Mouse (Mus musculus) 416B (cell line): Measurements from ENCODE around the gene Crispld2.

ENCODE experiments used
- DNase-seq: peaks from one replicate; pipeline ENCODE4 v3.0.0; 2011; ENCODE audit warnings: low read depth

Gene Crispld2

DNA sequence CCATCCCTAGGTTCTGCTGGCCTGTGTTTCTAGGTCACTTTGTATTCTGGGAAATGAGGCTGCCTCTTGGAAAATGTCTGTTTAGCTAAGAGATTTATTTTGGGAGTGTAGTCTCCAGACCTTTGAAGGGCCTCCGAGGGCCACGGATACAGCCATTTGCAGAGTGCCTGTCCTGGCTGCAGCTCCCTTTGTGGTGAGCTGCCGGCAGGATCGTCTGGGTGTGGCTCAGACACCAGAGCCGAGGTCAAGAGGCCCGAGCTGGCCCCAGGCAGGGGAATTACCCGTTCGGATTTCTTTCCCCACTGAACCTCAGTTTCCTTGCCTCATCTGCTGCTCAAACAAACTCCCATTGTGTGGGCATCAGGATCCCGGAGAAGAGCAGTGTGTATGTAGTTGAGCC is 43.9 kb downstream of the Crispld2 start:
- DNase-seq, result no peak

DNA sequence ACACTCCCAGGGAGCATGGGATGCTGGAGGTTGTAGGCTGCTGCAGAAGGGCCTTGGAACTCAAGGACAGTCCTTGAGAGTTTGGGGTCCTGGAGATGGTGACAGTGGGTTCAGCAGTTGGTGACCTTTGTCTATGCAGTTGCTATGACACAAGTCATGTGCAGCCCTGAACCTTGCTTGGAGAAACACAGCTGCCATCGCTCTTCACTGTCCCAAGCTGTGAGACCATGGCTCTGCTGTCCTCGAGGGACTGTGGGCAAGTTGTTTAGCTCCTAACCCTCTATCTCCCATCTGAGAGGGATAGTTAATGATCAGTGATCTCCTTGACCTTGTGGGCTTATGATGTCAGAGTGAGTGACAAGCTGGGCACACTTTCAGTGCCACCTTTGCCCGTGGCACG is 44.3 kb downstream of the Crispld2 start:
- no peak for DNase-seq

DNA sequence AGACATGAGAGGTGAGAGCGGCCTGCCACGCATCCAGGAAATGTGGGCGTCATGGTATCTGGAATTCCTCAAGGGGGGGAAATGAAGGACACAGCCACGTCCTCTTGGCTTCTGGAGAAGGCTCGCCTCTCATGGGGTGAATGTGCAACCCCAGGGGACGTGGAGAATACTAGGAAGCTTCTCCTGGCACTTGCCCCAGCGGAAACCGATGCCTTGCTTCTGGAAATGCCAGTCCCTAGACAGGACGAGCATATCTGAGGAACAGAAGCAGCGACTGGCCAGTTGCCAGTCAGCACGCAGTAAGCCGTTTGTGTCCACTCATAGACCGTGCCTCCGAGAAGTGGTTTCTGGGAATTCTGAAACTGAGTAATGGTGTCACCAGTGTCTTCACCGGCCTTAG is 45.0 kb downstream of the Crispld2 start:
- DNase-seq, result no peak

DNA sequence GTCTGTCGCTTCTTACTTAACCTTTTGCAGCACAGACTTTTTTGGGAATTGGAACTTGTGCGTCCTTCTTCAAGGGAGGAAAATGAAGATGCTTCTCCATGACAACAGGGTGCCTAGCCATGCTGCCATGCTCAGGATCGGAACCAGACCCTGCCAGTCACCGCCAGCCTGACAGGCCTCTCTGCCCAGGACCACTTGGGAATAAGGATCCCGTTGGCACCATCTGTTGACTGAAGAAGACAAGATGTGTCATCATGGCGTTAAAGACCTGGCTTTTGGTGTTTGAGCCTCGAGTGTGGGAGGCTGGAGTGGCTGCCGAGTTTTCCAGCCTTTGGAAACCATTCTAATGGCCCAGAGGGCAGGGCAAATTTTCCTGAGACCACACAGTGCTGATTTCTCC is 45.4 kb downstream of the Crispld2 start:
- no peak for DNase-seq

DNA sequence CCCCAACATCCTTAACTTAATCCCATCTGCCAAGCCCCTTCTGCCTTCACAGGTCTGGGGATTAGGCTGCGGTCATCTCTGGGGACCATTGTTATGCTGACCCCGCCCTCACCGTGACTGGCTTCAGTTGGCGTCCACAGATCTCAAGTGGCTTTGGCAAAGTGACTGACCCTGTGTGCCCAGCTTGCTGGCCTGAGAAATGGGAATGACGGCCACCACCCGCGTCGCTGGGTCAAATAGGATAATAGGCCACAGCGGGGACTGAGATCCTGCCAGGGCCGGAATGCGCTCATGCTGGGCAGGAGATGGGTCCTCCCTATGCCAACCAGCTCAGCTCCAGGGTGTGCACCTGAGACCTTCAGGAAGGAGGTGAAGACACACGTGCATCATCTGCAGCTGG is 46.5 kb downstream of the Crispld2 start:
- no peak for DNase-seq

DNA sequence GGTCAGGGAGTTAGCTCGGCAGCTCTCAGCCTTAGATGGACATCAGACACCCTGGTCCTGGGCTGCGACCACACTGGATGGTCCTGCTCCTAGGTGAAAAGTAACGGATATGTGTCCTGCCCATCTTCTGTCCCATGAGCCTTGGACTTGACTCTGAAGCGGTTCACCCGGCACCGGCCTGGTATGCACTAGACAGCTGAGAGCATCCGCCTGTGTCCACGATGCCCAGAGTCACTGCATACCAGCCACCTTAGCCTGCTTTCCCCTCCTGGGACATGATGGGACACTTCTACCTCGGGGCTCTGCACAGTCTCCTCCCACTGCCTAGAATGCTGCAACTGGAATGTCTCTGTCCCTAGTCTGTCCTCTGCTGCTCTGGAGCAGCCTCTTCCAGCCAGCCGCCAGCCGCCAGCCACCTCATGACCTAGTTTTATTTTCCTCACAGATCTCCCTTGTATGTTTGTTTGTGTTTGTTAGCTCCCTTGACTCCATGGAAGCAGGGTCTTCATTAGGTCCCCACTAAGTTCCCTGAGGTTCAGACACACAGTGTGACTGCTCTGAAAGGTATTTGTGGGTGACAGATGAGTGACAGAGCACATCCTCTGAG is 47.2 kb downstream of the Crispld2 start:
- no peak for DNase-seq

DNA sequence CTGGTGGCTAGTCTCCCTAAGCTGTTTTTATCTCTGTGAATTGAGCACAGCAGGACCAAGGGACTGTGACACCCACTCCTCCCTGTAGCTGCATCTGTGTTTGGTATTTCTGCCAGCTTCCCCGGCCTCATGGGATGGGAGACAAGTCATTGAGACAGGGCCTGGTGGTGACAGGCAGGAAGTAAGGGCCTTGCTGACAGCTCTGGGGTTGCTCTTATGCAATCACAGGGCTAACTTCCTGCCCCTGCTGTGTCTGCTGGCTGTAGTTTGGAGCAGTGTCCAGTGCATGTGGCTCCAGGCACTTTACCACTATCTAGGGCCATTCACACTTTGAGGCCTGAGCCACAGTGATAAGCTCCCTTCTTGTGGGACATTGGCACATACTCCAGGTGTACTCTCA is 48.6 kb downstream of the Crispld2 start:
- DNase-seq, result peak; percentile 93

DNA sequence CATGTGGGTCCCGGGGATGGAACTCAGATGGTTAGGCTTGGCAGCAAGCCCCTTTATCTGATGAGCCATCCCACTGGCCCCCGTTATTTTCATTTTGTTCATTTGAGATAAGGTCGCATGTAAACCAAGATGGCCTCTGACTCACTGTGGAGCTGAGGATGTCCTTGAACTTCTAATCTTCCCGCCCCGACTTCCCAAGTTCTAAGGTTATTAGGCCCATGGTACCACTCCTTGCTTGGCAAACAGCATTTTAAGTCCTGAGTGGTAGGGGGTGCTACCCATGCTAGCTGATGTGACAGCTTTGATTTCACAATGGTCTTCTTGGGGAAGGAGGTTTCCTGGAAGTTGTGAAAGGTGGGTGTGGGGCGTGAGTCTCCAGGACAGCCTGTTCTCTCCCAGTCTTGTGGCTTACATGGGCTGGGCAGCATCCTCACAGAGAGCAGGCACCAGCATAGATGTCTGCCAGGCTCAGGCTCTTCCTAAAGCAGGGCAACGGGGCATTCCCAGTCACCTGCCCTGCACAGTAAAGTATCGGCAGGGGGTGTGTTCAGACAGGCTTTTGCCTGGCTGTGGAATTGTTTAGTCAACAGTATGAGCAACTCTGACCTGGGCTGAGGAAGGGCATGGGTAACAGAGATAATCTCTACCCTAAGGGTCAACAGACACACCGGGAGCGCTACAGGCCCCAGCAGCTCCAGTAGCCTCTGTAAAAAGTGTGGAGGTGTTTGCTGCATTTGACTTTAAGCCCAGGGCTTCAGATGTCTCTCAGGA is 50.5 kb downstream of the Crispld2 start:
- DNase-seq, result peak; percentile 40

DNA sequence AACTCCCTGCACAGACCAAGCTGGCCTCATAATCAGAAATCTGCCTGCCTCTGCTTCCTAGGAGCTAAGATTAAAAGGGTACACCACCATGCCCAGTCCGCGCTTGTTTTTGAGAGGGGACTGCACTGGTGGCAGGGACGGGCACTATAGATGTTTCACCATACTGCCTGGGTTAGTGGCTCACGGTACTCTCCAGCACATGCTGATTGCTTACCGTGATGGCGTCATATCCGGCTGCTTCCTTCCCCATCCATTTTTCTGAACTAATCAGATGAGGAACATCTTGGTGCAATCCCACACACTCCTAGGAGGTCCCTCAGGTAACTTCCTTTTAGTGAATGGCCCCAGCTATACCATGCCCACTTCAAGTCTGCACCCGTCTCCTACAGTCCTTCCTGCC is 52.7 kb downstream of the Crispld2 start:
- peak; percentile 33 for DNase-seq

DNA sequence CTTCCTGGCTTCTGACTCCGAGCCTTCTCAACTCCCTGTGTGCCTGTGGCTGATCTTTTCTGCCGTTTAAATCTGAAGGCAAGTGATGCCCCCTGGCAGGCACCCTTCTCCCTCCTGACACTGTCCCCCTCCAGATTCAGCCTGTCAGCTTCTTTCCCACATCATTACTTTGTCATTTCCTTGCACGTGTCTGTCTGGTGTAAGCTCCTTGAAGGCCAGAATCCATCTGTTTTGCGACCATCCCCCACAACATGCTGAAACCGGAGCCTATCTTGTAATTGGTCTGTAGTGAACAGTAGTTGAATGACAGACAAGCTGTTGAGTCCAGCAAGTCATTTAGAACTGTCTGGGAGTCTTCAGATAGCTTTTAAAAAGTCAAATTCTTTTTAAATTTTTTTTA is 53.2 kb downstream of the Crispld2 start:
- DNase-seq, result no peak

DNA sequence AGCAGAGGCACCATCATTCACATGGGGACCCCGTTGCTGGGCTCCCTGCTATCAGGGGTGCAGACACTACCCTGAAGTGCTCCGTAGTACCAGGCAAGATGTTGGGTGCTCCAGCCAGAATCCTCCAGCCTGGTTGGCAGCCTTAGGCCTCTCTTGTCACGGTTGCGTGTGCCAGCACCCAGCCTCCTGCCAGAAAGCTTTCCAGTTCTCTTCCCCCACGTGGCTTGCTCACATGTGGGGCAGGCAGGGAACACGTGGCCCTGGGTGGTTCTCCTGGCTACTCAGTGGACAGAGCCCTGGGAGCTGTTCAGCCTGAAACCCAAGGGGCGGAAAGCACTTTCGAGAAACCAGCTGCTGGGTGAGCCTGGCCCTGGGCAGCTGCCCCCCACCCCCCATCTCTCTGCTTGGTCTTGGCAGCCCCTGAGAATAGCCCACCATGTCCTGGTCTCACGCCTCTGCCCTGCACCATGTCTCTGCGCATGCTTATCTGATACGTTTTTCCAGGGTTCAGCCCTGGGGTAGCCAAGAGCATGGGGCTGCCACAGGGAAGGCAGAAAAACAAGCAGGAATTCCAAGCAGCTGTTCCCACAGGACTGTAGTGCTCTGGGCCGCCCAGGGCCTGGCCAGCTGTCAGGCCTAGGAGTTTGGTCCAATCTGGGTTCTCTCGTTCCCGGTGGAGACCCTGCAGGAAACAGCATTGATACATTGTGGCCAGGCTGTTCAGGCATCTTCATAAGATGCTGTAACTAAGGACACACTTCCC is 54.2 kb downstream of the Crispld2 start:
- DNase-seq, result no peak

DNA sequence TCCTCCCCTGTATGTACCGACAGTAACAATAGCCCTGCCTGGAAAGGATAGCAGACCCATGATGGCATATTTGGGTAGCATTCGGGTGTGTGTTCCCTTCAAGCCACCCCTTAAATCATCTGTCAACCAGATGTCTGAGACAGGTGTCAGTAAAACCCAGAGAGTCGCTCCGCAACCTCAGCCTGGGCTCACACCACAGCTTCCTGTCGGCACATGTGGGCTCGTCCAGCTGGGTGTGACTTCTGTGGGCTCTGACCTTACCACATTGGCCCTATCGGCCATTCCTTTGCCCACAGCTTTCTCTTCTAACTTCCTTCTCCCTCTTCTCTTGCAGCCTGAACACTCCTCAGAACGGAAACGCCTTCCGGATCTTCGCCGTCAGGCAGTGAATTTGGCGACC is 57.7 kb downstream of the Crispld2 start:
- DNase-seq, result peak; percentile 89

DNA sequence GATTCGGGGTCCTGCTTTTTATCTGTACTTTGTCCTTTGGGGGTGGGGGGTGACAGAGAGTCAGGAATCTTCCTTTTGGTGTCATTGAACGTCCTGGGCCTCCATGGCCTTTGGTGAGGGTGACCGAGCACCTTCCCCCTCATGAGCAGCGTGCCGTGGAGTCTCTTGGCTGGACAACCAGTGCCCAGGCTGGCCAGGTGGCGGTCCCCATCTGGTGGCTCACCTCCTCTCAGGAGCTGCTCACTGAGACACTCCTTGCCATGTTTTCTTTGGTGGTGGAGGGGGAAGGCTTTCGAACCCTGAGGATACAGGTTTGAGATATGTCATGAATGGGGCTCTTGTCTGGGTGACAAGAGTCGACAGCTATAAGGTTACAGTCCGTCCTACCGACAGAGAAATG is 58.1 kb downstream of the Crispld2 start:
- no peak for DNase-seq

DNA sequence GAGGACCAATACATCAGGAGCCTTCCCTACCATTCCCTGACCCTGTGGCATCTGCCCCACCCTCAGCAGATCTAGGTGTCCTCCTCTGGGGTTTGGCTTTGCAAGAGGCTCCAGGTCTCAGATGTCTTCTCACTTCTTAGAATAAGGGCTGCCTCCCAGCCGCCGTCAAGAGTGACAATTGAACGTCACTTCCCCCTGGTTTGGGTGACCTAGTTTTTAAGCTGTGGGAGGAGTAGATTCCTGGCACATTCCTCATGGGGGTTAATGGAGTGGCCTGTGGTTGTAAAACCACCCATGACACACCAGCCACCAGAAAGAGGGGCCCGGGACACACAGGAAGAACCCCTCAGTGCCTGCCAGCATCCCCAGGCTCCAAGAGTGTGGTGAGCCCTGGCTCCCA is 58.8 kb downstream of the Crispld2 start:
- DNase-seq, result no peak

DNA sequence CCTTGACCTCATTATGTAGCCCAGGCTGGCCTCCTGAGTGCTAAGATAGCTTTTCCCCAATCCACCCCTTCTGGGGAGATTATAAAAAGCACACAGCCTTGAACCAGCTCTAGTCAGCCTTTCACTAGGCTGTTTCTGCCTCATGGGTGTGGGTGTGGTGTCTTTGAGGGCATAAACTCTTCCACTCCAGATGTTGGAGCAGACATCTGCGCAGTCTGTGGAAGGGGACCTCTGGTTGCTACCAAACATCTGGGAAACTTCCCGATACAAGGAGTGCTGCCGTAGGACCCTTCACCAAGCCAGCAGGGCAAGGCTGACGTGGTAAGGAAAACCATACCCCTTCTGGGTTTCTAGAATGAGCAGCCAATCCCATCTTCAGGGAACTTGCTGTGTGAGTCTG is 59.7 kb downstream of the Crispld2 start:
- no peak for DNase-seq

DNA sequence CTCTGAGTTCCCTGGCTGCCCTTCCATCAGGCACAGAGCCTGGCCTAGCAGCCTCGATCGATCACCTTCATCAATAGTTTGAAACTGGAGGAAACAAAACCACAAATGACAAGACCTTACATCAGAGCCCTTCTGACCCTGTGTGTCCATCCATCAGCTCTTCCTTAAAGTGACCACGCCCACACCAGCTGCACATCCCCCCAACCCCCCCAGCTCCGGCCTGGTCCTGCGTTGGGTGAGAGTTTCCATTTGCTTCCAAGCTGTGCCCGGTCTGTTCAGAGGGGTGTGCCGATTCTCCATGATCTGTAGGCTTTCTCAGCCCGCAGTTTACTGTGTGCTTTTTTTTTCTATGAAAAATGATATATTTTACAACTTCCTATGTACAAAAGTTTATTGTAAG is 60.1 kb downstream of the Crispld2 start:
- no peak for DNase-seq

DNA sequence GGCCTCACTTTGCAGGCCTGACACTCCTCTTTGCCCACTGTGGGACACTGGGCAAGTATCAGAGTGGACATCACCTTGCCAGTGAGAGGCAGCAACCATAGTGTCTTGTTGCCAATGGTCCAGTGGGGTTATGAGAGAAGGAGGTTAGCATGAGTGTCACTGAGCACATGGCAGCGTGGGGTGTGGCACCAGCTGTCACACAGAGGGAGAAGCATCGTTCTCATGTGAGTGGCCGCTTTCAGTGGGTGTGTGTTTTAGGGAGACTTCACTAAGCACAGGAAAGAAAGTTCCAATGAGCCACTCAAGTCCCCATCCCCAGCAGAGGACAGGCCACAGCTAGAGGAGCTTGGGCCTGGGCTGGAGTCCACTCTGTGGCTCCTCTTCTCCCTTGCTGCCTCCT is 62.6 kb downstream of the Crispld2 start:
- no peak for DNase-seq

DNA sequence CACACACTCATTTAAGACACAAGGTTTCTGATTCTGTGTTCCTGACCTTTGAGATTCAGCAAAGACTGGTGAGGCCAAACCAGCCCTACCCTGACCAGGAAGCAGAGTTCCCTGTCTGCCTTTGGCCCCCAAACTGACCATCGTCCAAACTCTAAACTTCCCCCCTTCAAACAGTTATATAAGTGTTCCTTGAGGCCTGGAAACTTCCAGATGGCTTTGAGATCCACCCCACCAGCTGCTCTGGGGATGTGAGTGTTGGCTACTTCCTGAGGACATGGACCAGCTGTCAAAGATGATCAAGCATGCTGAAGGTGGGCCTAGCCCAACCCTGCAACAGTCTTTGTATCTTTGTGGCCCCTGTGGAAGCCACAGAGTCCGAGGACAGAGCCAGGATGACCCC is 64.8 kb downstream of the Crispld2 start:
- DNase-seq, result no peak

DNA sequence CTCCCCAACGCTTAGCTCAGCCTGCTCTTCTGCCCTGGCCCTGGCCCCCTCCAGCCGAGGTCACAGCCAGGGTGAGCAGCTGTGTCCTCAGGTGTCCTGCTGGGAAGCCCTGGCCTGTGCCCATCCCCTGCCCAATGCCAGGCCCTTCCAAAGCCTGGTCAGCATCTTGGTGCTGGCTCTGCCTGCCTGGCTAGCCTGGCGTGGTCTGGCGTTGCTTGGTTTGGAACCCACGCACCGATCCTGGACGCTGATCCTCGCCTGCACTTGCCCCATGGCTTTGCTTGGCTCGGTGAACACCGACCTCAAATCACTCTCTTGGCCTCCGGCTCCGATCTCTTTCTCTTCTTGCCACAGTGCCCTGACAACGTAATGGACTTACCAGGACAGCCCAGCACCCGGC is 70.5 kb downstream of the Crispld2 start:
- no peak for DNase-seq

DNA sequence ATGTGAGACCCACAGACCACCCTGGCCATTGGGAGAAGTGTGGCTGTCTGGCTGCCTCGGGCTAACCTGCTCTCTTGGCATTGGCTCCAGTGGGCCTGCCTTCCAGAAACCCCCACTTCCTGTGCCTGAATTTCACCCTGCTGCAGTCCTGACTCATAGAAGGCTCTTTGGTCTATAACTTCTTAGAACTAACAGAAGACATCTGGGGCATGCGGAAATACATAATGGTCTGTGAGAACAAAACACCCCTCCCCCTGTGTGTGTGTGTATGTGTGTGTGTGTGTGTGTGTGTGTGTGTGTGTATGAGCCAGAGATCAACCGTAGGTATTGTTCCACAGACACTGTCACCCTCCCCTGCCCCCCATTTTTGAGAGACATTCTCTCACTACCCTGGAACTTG is 71.1 kb downstream of the Crispld2 start:
- no peak for DNase-seq

DNA sequence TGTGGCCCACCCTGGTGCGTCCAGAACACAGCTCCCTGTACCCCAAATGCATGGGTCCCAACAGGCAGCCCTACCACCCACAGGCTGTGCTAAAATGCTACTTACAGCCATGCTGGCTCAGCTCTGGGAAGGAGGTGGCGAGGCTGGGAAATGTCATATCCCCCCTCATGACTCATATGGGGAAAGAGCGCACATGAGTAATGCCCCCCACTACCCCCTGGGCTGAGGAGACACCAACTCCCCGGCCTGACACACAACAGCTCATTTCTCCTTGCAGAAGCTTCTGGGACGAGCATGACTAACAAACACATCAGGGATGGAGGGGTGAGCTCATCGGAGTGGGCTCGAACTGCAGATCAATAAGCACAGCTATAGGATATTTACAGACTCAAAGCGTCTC is 73.4 kb downstream of the Crispld2 start:
- no peak for DNase-seq

DNA sequence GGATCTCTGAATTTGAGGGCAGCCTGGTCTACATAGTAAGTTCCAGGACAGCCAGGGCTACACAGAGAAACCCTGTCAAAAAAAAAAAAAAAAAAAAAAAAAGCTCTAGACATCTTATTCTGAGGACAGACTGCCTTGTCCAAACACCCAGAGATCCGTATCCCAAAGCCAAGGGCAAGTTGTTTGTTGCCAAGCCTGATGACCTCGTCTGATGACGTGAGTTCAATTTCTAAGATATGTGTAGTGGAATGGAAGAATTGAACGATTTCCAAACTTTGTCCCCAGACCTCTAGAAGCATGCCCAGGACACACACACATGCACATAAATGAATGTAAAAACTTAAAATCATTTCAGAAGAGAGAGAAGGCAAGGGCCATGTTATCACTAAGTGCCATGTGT is 74.0 kb downstream of the Crispld2 start:
- DNase-seq, result no peak

DNA sequence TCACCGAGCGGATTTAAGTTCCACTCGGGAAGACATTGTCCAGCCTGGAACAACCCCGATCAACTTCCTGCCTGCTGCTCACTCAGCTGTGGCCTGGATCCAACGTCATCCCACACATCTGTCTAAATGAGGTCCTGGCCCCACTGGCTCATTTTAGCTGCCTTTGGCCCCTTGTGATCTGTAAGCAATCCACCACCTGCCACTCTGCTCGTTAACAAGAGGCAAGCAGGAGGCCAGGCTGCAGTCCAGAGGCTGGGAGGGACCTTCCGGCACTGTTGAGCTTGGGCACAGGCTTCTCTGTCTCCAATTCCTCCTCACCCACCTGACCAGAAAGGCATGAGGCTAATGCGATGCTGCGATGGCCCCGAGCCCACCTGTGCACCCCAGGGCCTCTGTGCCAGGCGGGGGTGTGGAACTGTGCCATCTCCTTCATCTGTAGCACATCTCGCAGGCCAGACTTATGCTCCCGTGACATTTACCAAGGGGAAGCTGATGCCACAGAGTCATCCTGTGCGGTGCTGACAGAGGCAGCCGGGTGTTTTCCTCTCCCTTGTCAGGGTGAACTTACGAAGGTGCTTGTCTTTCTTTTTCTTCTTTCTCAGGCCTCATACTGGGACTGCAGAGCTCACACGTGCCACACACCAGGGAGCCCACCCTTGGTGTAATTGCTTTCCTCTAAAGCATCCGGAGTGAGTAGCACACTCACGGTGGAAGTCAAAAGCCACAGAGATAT is 75.9 kb downstream of the Crispld2 start:
- no peak for DNase-seq
